Mouse (Mus musculus) hindbrain, postnatal 0 days (tissue): ENCODE results near the gene Gm2a. TPM values are rescaled to one million over a fixed set of nuclear protein-coding genes. Genes with fewer than 3 reads are reported as not detected.

Experiments used
- ATAC-seq: fragments of 200-750 bp; cut with Nextera tagmentation; 2 replicates; pipeline ENCODE4 v1.8.0; 2017; ENCODE audit warnings: mild to moderate bottlenecking, moderate TSS enrichment, moderate library complexity
- DNase-seq: peaks from one replicate; pipeline ENCODE4 v3.0.0-alpha.2; 2015; ENCODE audit warnings: low spot score
- H3K27ac ChIP-seq: fragments of 300-500 bp; sonication (generic); 2 replicates; pipeline ENCODE4 v1.5.1; 2014; ENCODE audit warnings: mild to moderate bottlenecking
- H3K27me3 ChIP-seq: fragments of 300-500 bp; sonication (generic); 2 replicates; pipeline ENCODE4 v1.6.1; 2014; ENCODE audit warnings: low read length, mixed read lengths; ENCODE audit not compliant: insufficient read depth
- H3K36me3 ChIP-seq: fragments of 300-500 bp; sonication (generic); 2 replicates; pipeline ENCODE4 v1.6.1; 2014; ENCODE audit warnings: low read length, mixed read lengths; ENCODE audit not compliant: insufficient read depth
- H3K4me1 ChIP-seq: fragments of 300-500 bp; sonication (generic); 2 replicates; pipeline ENCODE4 v1.6.1; 2014; ENCODE audit warnings: antibody characterized with exemption, low read length, mixed read lengths; ENCODE audit not compliant: insufficient read depth
- H3K4me2 ChIP-seq: fragments of 300-500 bp; sonication (generic); 2 replicates; pipeline ENCODE4 v1.6.1; 2014; ENCODE audit warnings: low read depth, mild to moderate bottlenecking, low read length, moderate library complexity, mixed read lengths
- H3K4me3 ChIP-seq: fragments of 300-500 bp; sonication (generic); 2 replicates; pipeline ENCODE4 v1.5.1; 2014; ENCODE audit warnings: low read length
- H3K9ac ChIP-seq: fragments of 300-500 bp; sonication (generic); replicated peaks from 2 replicates; pipeline ENCODE4 v1.6.1; 2014; ENCODE audit warnings: mild to moderate bottlenecking, low read length, moderate library complexity, mixed read lengths
- H3K9me3 ChIP-seq: fragments of 300-500 bp; sonication (generic); 2 replicates; pipeline ENCODE4 v1.6.1; 2016; ENCODE audit warnings: low read length, mixed read lengths
- CTCF ChIP-seq: IDR thresholded peaks from 2 replicates; pipeline ENCODE4 v1.5.1; 2016; ENCODE audit warnings: antibody characterized with exemption, control low read depth, low read depth
- WGBS: fragments of 180-500 bp; shearing (Covaris S2); extraction: QIAGEN DNeasy Blood & Tissue Kit; methylation state at CpG from one replicate; pipeline ENCODE4 v1.1.7; 2014; 5-methylcytosine and 5-hydroxymethylcytosine counted together
- polyA plus RNA-seq: library from polyadenylated mRNA; unstranded; fragments of >200 nt; fragmentation: Nextera tagmentation; extraction: Ambion mirVana; gene quantifications from 2 replicates; pipeline ENCODE4 v1.2.1, GENCODE M21; 2015
- total RNA-seq: library from RNA; depleted of rRNA; stranded (reverse); fragments of >200 nt; gene quantifications from 2 replicates; pipeline ENCODE4 v1.2.3, GENCODE M21; 2014

Gm2a gene
- total and polyA plus RNA-seq, 2 experiments from 2014 or later: 48.9 to 67.8 TPM

- no peak for ATAC-seq
- Histone ChIP-seq H3K9ac (no peak overlapping the region), H3K4me1 (no peaks in the 10 kb centered on the region), H3K4me3 (no peak overlapping the region), H3K27me3 (no peaks in the 10 kb centered on the region), H3K9me3 (no peaks in the 10 kb centered on the region), H3K36me3 (no peaks in the 10 kb centered on the region), H3K27ac (no peak overlapping the region), H3K4me2 (no peak overlapping the region)
- no peak for DNase-seq
- 93% methylated on average over 1 of the region's 1 CpGs for WGBS
- no peak for TF ChIP-seq CTCF
These were observed 36.5 kb downstream of the Gm2a start for GRCm38 (mm10) chr11:55134407-55134806.

GRCm38 (mm10) chr11:55134871-55135270, 37.0 kb downstream of the Gm2a start:
- 84% methylated on average over 5 of the region's 5 CpGs for WGBS
- Histone ChIP-seq H3K9me3 (no peaks in the 10 kb centered on the region), H3K27me3 (no peaks in the 10 kb centered on the region), H3K36me3 (no peaks in the 10 kb centered on the region), H3K4me3 (no peak overlapping the region), H3K4me1 (no peaks in the 10 kb centered on the region), H3K27ac (no peak overlapping the region), H3K9ac (no peak overlapping the region), H3K4me2 (no peak overlapping the region)
- TF ChIP-seq CTCF: no peak
- DNase-seq (no peak), ATAC-seq (no peak)

- Histone ChIP-seq H3K9ac (no peak overlapping the region), H3K4me2 (no peak overlapping the region), H3K36me3 (no peaks in the 10 kb centered on the region), H3K9me3 (no peaks in the 10 kb centered on the region), H3K4me1 (no peaks in the 10 kb centered on the region), H3K4me3 (no peak overlapping the region), H3K27me3 (no peaks in the 10 kb centered on the region), H3K27ac (no peak overlapping the region)
- no peak for TF ChIP-seq CTCF
- DNase-seq (no peak), ATAC-seq (peak; percentile 38; the same call in 1 of the 2 replicates)
- WGBS: 77% methylated on average over 15 of the region's 15 CpGs
These were observed 39.0 kb downstream of the Gm2a start for GRCm38 (mm10) chr11:55136770-55137547.

- no peak overlapping the region for H3K4me3 ChIP-seq
- H3K4me2 ChIP-seq: no peak overlapping the region
- H3K9me3 ChIP-seq: no peaks in the 10 kb centered on the region
- no peaks in the 10 kb centered on the region for H3K27me3 ChIP-seq
- no peak for DNase-seq
- no peak overlapping the region for H3K27ac ChIP-seq
- no peak for TF ChIP-seq CTCF
- no peaks in the 10 kb centered on the region for H3K4me1 ChIP-seq
- H3K36me3 ChIP-seq: no peaks in the 10 kb centered on the region
- ATAC-seq: no peak
- H3K9ac ChIP-seq: no peak overlapping the region
These were observed 39.7 kb downstream of the Gm2a start for GRCm38 (mm10) chr11:55137646-55138045.

GRCm38 (mm10) chr11:55141502-55141901, 43.6 kb downstream of the Gm2a start:
- Histone ChIP-seq H3K4me2 (no peak overlapping the region), H3K36me3 (no peaks in the 10 kb centered on the region), H3K4me1 (no peaks in the 10 kb centered on the region), H3K27ac (no peak overlapping the region), H3K9ac (no peak overlapping the region), H3K4me3 (no peak overlapping the region), H3K9me3 (no peaks in the 10 kb centered on the region), H3K27me3 (no peaks in the 10 kb centered on the region)
- 79% methylated on average over 4 of the region's 4 CpGs for WGBS
- DNase-seq: no peak
- ATAC-seq: no peak
- no peak for TF ChIP-seq CTCF

- no peak overlapping the region for H3K9ac ChIP-seq
- no peak for ATAC-seq
- 71% methylated on average over 5 of the region's 5 CpGs for WGBS
These were observed 46.1 kb downstream of the Gm2a start for GRCm38 (mm10) chr11:55144011-55144410.

GRCm38 (mm10) chr11:55146855-55147254, 48.9 kb downstream of the Gm2a start:
- TF ChIP-seq CTCF: no peak
- Histone ChIP-seq H3K4me3 (no peak overlapping the region), H3K4me1 (no peaks in the 10 kb centered on the region), H3K27ac (no peak overlapping the region), H3K36me3 (no peaks in the 10 kb centered on the region), H3K27me3 (no peaks in the 10 kb centered on the region), H3K9ac (no peak overlapping the region), H3K9me3 (no peaks in the 10 kb centered on the region), H3K4me2 (no peak overlapping the region)
- DNase-seq (no peak), ATAC-seq (no peak)
- 55% methylated on average over 1 of the region's 1 CpGs for WGBS

More at GRCm38 (mm10) chr11:55144011-55144410, 46.1 kb downstream of the Gm2a start:
- Histone ChIP-seq H3K36me3 (no peaks in the 10 kb centered on the region), H3K4me2 (no peak overlapping the region), H3K4me1 (no peaks in the 10 kb centered on the region), H3K27ac (no peak overlapping the region), H3K4me3 (no peak overlapping the region), H3K27me3 (no peaks in the 10 kb centered on the region), H3K9me3 (no peaks in the 10 kb centered on the region)
- TF ChIP-seq CTCF: no peak
- no peak for DNase-seq
